Comparison of ENCODE assay signal across 8 mouse cellular contexts in the genomic region with DNA sequence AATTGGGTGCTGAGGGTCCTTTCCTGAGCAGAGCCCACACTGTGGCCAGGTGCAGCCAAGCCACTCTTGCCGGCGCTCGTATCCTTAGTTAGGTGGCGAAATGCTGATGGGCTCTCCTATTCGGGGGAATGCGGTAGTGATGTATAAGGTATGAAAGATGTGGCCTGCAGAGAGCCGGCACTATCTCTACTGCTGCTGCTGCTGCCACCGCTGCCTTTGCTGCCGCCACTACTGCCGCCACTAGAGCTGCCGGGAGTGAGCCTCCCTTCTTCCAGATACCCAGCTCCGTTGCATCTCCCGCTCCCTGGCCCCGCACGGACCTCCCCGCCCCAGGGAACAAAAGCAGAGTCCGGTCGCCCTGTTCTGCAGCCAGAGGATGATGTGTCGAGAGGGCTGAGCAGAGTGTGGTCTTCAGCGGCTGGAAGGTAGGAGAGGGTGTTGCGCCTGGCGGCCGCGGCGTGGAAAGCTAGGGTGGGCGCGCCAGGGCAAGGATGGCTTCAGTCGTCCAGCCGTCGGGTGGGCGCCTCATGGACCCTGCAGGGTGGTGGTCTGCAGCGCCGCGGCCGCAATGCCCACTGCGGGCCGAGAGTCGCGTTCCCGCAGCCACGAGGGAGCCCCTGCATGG. TPM values are rescaled to one million over a fixed set of nuclear protein-coding genes. Genes with fewer than 3 reads are reported as not detected.
DNase-seq lines count a peak whose midpoint lies in the region; ATAC-seq lines count a peak whose summit lies in the region.

Gene Dab1, plus strand, starts transcription at position 39 of the 625 bp plus-strand sequence.

- H3K4me1 ChIP-seq in neural tube, embryonic 14.5 days (ENCODE audit: control insufficient read depth, insufficient read depth, low read length) = 0 out of 2 replicates have a peak, but pooled peaks cover 5% of the 10 kb centered on the region

- peak within 1 kb of the TSS; percentile 35; the same call in 1 of the 2 replicates for H3K27ac ChIP-seq in neural tube, embryonic 14.5 days (ENCODE audit: low read depth, low read length)

- peak within 1 kb of the TSS; percentile 48 for H3K4me2 ChIP-seq in neural tube, embryonic 14.5 days (ENCODE audit: low read depth, low read length)

- peak; percentile 22 to 25 for DNase-seq in cerebellum, postnatal 10 days
- no peak for DNase-seq in cerebellum, adult 9-10 months
- peak; percentile 33 for DNase-seq in WW6 (ENCODE audit: low read depth, low spot score)
- peak; percentile 53 to 84 for DNase-seq in frontal cortex, adult 2 months (ENCODE audit: extremely low spot score in 1 of 2, low spot score in 1 of 2)
- DNase-seq in left cerebral cortex, adult 18-20 months (ENCODE audit: low spot score in 2 of 2) = peak; percentile 67 to 76
- DNase-seq in c-Kit-positive CD71-positive TER-119-positive erythroid progenitor cells, embryonic 14.5 days (ENCODE audit: low spot score) = no peak

- H3K9ac ChIP-seq in neural tube, embryonic 14.5 days (replicated peaks; ENCODE audit: low read depth, low read length) = peak within 1 kb of the TSS; percentile 41

- peaks cover 16% of the 10 kb centered on the region for H3K27me3 ChIP-seq in neural tube, embryonic 14.5 days (ENCODE audit: control insufficient read depth, insufficient read depth, low read length)

- H3K4me3 ChIP-seq in neural tube, embryonic 14.5 days (ENCODE audit: low read depth, low read length) = peak within 1 kb of the TSS; percentile 39

- H3K36me3 ChIP-seq in neural tube, embryonic 14.5 days (ENCODE audit: control insufficient read depth, insufficient read depth, low read length) = no peaks in the 10 kb centered on the region

- WGBS in neural tube, embryonic 14.5 days = under 1% methylated on average over 41 of the region's 41 CpGs

- ATAC-seq in neural tube, embryonic 14.5 days (ENCODE audit: low read depth) = peak; percentile 64
- no peak for ATAC-seq in megakaryocyte, adult 5-6 weeks (ENCODE audit: poor library complexity, severe bottlenecking)

- no peaks in the 10 kb centered on the region for H3K9me3 ChIP-seq in neural tube, embryonic 14.5 days (ENCODE audit: control insufficient read depth, low read length)

RNA-seq across cellular contexts. Expression of gene Dab1, which starts in this region (rescaled TPM):
- 49.4 and 56.8 TPM in 2 replicates for polyA plus RNA-seq in frontal cortex, adult 2 months (2012; rRNA removed)
- 100 to 1,000 TPM; 117 to 119 TPM for total RNA-seq in left cerebral cortex, adult 18-20 months (2021)
- polyA plus RNA-seq in neural tube, embryonic 14.5 days (2014; fragmentation: Nextera tagmentation; extraction: Ambion mirVana) = 58.0 and 58.3 TPM in 2 replicates
- not detected in 2 replicates for total RNA-seq in megakaryocyte, adult 5-6 weeks (2015)
- total RNA-seq in megakaryocyte, adult 5-6 weeks (2017) = not detected in 2 replicates

Comparison
In these comparisons a context has a peak if more than half of its experiments do, and no peak if none do; other contexts are left out.
1. RNA of gene Dab1 (total RNA-seq): 117 to 119 TPM in left cerebral cortex, adult 18-20 months; not detected in megakaryocyte, adult 5-6 weeks; every median in the first group is over 100 times any median in the second.
2. DNase-seq: peak in cerebellum, postnatal 10 days (2 of 2), WW6 (single experiment), frontal cortex, adult 2 months (2 of 2) and left cerebral cortex, adult 18-20 months (2 of 2); none in cerebellum, adult 9-10 months (single experiment) and c-Kit-positive CD71-positive TER-119-positive erythroid progenitor cells, embryonic 14.5 days (single experiment).